Mouse (Mus musculus) heart, postnatal 36 days (tissue): ENCODE results near the gene Dram1. TPM values are rescaled to one million over a fixed set of nuclear protein-coding genes. Genes with fewer than 3 reads are reported as not detected.

Experiments
- DNase-seq, 2 experiments: peaks; one replicate each; pipeline ENCODE4 v3.0.0; 2021 to 2022
- intact Hi-C: fragments of 180-260 bp; cut with DNase I; formaldehyde crosslinking; loops from one replicate; pipeline ENCODE4 v1.15.1; 2025
- total RNA-seq, 2 experiments: library from RNA; stranded (reverse); gene quantifications; 2 replicates each; pipeline ENCODE4 v1.2.3; 2021

The Dram1 gene
- total RNA-seq, result 1 to 10 TPM; 3.0 to 3.9 TPM

DNA sequence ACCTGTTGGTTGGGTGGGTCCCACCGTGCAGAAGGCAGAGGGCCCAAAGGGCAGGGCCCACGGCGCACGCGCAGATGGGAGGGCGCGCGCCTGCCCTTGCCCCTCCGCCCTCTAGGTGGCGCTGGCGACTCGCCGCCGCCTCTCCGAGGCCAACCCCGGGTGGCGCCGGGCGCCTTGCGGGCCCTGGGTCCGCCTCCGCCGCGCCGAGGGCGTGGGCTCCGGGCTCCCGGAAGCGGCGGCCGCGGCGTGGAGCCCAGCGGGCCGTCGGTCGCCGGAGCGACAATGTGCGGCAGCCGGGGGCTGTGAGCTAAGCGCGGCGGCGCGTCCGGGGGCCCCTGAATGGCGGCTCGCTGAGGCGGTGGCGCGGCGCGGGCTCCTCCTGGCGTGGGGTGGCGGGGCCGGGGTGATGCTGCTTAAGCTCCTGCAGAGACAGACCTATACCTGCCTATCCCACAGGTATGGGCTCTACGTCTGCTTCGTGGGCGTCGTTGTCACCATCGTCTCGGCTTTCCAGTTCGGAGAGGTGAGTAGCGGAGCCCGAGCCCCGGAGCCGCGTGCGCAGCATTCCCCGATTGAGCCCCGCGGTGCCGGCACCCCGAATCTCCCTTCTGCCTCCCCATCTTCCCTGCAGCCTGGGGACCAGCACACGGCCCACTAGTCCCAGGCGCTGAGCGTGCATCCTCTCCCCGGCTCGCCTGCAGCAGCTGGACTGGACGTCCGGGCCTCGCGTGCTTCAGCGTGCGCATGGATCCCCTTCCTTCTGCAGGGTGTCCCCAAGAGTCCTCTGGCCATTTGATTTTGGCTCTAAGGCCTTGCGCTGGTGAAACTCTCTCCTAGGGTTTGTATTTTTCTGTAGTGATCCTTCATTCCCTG lies at the start of gene Dram1, which contains the start of gene Gnptab:
TSS of gene Dram1 (minus strand) at position 68 of the 873 bp plus-strand sequence.
TSS of gene Gnptab (plus strand) at position 120 of the 873 bp plus-strand sequence.
- intact Hi-C loops, result loop anchor here (2.0 to 5.0 kb wide), 3 partner anchors 123 to 352 kb away; partner anchors contain the start of genes Arl1 and Chpt1
- DNase-seq, result peak; percentile 94 to 97

DNA sequence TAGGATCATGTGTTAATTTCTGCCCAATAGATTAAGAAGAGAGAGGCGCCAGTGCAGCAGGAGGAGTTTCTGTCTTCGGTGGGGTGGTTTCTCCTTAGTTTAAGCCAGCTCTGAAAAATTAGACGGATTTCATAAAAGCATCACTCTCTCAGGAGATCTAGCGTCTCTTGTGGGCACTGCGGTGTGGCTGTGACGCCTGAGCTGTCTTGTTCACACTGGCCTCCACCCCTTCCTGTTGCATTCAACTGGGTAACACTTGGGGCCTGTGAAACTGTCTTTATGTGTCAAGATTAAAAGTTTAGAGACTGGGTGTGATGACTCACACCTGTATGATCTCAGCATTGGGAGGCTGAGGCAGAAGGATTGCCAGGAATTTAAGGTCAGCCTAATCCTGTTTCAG lies 49.1 kb upstream of the Dram1 start:
- intact Hi-C loops, result no loop called here
- DNase-seq, result no peak

DNA sequence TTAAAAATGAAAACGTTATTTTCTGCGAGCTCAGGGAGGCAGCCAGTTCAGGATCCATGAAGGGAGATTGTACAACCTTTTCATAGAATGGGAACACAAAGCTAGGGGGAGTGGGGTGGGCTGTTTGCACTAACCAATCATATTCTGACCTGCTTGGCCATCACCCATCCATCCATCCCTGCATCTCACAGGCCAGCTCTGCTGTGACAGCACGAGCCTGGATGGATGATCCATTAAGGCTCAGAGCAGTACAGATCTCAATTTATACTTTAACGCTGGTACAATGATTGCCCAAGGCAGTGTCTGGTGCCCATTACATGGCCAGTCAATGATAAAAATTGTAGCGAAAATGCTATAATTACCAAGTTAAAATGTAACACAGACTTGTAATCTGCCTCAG lies 48.0 kb upstream of the Dram1 start:
- no peak for DNase-seq

DNA sequence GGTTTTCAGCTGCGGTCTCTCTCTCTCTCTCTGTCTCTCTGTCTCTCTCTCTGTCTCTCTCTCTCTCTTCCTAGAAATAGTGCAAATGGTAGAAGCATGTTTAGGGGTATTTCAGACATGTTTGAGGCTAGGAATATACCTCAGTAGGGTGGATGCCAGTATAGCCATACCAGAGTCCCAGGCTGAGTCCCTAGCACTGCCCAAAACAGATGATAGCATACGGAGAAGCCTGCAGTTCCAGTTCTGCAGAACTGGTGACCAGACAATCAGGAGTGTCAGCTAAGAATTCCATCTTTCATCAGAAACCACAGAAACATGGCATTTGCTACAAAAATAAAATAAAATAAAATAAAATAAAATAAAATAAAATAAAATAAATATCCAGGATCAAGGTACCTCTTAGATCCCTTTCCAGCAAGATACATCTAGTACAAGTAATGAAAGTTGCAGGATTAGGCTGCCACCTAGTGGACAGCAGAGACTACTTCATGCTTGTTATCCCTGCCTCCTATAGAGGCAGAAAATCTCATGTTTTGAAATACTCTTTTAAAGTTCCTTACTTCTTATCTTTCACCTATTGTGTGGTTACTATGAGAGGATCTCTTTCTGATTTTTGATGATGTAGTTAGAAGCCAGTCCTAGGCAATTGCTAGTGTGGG lies 47.4 kb upstream of the Dram1 start:
- DNase-seq, result peak; percentile 52 to 60
- intact Hi-C loops, result loop anchor here (1.0 kb wide), 1 partner anchor 50 kb away; no protein-coding TSS in a partner anchor

More for the DNA sequence above, 48.0 kb upstream of the Dram1 start:
- intact Hi-C loops, result loop anchor here (1.0 kb wide), 1 partner anchor 51 kb away; no protein-coding TSS in a partner anchor

DNA sequence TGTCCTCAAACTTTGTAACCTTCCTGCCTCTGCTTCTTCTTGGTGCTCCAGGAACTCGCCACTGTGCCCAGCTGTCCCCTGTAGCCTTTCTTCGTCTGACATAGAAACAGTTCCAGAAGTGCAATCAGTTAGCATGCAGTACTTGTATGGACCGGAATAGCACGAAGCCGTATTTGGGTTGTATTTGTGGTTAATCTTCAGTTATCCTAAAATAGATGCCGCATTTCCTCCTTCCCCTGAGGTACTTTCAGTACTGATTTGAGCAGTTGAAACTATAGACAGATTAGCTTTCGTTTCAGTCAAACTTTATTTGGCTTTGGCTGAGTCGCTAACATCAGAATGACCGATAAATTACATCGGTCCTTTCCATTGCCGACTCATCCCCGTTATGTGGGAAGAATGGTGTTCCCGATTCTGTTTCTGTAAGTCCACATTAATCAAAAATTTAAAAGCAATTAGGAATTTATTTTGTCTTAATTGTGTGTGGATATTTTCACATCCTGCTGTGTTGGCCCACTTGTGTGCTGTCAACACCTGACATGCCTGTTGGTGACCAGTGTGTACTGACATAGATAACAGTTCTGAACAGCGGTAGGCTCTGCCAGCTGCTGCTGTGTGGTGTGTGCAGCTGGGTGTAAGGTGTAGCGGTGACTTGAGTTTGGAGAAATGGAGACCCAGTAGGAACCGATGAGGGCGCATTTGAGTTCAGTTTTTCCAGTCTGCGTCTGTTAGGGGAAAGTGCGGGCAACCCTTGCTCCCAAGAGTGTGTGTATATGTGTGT lies 42.0 kb upstream of the Dram1 start:
- no peak for DNase-seq
- intact Hi-C loops, result no loop called here

DNA sequence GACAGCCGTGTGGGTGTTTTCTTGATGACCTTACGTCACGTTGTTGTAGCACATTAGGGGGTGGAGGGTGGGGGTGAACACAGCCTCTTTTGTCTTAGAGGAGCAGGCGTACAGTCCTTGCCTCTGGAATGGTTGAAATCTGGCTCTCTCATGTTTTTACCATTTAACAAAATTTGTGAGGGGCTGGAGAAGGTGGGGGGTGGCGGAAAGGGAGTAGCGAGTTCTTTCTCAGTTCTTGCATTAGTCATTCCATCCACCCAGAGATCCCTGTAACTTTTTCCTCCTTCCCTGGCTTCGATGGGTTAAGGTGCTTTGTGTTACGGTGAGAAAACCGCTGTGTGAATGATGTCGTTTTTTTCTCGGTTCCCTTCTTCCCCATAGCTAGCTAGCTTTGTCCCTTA lies 41.3 kb upstream of the Dram1 start:
- DNase-seq, result no peak
- intact Hi-C loops, result no loop called here

DNA sequence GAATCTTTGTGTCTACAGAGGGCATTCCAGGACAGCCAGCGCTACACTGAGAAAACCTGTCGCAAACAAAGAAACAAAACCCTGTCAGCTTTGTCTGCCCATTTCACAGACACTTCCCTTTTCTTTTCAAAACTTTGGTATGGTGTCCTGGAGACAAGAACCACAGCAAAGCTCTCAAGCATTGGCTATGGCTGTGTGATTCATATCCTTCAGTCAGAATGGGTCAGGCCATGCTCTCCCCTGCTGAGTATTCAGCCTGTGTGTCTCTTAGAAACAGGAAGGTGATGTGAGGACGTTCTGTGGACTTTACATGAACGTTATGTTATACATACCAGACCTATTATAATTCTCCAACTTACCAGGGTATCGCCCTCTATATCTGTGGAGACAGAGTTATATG lies 38.8 kb upstream of the Dram1 start:
- intact Hi-C loops, result no loop called here
- no peak for DNase-seq

DNA sequence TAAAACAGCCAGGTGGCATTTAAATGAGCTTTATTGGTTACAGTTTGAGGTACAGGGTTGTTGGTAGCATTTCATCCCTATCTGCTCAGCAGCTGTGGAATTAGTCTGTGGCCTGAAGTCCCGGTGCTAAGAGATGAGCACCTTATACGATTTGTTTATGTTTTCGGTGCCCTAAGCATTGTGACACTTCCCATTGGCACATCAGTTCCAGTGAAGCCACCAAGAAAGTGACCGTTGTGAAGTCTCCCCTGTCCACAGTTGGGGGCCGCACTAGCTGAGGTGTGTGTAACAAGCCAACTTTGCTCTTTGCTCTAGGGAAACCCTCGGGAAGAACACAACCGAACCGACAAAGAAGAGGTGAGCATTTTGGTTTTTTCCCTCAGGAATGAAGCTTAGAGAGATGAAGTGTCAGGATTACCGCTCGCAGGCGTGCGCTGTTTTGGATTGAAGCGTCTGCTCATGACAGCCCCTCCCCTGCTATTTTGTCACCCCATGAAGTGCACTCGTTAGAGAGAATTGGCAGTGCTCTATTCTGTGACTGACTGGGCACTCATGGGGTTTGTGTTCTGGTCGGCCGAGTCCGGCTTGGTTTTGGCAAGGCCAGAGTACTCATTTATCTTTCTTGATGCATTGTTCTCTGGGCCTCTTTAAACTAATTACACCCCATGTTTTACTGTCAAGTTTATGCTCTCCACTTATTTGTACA lies 33.6 kb upstream of the Dram1 start:
- intact Hi-C loops, result no loop called here
- no peak for DNase-seq

DNA sequence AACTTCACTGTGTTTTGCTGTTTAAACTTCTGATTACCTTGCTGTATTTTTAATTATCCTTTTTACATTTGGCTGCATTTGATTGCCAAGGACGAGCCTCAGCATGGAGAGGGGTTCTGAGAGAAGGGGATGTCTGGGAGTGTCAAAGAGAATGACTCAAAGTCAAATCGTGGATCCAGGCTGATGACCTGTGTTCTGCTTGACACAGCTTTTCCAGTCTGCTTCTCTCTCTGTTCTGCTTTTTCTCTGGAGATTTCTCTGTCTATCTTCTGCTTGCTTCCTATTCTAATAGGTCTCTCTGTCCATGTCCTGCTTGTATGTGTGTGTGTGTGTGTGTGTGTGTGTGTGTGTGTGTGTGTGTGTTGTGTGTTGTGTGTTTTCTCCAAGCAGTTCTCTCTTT lies 30.9 kb upstream of the Dram1 start:
- intact Hi-C loops, result no loop called here
- DNase-seq, result no peak

DNA sequence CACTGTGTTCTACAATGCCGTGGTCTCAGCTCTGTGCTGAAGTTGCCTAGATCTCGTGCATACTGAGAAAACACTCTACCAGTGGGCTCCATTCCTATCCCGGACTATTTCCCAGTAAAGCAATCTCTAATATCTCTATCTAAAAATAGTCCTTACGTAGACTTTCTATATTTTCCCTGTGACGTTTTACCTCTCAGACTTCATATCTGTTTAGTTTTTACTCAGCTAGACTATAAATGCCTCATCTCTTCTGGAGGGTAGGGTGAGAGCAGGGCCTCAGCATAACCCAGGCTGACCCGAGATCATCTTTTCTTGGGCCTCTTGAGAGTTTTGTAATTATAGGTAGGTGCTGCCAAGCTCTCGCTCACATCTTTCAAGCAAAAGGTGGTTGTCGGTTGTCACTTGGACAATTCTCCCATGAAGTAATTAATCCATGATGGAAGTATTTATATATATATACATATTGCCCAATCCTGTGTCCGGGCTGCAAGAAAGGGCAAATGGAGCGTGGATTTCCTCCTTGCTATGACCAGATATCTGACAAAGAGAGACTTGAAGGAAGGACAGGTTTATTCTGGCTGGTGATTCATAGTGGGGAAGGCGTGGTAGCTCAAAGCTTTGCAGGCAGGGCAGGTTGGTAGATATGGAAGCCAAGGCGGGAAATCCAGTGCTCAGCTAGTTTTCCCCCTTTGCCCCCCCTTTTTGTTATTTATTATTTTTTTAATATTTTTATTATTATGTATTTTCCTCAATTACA lies 29.2 kb upstream of the Dram1 start:
- intact Hi-C loops, result loop anchor here (2.0 kb wide), 1 partner anchor 27 kb away; no protein-coding TSS in a partner anchor

DNA sequence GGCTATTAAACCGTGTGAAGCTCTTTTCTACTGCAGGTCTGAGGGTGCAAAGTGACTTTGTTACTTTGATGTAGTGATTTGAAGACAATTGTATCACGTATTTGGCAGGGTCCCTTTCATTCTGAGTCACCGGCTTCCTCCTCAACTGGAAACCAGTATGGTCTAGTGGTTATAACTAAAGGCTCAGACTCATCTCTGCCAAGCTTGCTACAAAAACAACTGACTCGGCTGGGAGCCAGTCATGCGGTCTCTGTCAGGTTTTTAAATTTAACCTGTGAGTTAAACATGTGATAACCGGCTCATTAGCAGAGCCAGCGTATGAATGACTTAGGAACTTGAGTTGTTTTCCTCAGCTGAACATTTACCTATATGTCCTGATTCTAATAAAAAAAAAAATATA lies 26.9 kb upstream of the Dram1 start:
- intact Hi-C loops, result loop anchor here (2.0 kb wide), 1 partner anchor 25 kb away; no protein-coding TSS in a partner anchor
- peak; percentile 48 to 52 for DNase-seq

More for the DNA sequence above, 29.2 kb upstream of the Dram1 start:
- no peak for DNase-seq

DNA sequence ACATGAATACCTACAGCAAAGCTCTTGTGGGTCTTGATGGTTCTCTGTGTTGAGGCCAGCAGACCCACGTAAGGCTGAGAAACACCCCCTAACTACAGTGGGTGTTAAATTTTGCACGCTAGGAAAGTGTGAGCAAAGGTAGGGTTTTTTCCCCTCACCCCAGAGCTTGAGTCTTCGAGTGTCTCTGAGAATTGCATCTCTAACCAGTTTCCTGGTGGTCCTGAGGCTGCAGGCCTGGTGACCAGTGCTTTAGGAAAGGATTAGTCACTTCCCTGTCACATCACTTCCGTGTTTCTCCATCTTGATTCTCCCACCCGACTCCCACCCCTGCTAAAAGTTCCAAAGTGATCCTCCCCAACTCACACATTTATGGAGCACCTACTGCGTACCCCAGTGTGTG lies 25.3 kb upstream of the Dram1 start:
- no peak for DNase-seq
- intact Hi-C loops, result no loop called here

DNA sequence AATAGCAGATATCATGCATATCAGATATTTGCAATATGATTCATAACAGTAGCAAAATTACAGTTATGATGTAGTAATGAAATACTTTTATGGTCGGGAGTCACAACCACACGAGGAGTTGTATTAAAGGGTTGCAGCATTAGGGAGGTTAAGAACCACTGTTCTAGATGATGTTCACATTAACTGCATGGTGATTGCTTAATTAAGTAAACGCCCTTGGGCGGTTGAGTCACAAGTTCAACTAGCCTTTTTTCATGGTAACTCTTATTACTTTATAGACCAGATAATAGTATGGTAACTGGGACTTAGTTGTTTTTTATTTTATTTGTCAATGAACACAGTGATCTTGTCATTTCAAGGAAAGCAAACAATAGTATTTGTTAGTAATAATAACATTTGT lies 24.1 kb upstream of the Dram1 start:
- intact Hi-C loops, result no loop called here
- no peak for DNase-seq

DNA sequence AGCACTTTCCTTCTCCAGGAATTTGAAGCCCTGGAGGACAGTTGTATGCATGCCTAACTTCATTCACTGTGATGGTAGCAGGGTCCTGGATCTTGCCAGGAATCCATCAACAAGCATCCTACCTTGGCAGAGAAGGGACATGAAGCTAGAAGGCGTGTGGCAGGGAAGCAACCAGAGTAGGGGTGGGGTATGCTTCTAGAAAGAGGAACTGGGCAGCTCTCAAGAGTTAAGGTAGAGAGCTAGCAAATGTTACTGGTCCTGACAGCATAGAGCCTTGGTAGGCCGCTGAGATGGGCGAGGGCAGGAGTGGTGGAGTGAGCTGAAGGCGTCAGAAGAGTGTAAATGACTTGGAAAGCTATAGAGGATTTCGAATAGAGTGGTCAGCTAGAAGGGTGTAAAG lies 20.4 kb upstream of the Dram1 start:
- DNase-seq, result no peak
- intact Hi-C loops, result loop anchor here (10.0 kb wide), 1 partner anchor 1836 kb away; no protein-coding TSS in a partner anchor

DNA sequence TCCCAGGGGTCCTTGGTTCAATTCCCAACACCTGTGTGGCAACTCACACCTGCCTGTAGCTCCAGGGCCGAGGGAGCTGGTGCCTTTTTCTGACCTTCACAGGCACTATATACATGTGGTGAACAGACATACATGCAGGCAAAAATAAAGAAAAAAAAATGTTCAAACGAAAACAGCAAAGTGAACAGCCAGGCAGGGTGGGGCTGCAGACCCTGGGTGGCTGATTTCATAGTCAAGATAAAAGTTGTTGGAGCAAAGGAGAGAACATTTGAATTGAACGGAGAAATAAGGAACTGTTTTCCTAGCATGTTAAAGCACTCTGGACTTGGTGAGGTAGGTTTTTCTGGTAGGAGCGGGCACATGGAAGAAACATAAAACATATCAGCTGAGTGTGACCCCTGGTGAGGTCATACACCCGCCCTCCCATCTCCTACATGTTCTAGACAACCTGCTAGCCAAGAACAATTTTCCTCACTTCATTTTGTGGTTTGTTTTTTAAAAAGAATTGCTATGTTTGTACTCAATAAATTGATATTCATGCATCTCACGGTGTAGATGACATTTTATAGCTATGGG lies 19.9 kb upstream of the Dram1 start:
- DNase-seq, result no peak
- intact Hi-C loops, result loop anchor here (10.0 kb wide), 1 partner anchor 1836 kb away; no protein-coding TSS in a partner anchor

DNA sequence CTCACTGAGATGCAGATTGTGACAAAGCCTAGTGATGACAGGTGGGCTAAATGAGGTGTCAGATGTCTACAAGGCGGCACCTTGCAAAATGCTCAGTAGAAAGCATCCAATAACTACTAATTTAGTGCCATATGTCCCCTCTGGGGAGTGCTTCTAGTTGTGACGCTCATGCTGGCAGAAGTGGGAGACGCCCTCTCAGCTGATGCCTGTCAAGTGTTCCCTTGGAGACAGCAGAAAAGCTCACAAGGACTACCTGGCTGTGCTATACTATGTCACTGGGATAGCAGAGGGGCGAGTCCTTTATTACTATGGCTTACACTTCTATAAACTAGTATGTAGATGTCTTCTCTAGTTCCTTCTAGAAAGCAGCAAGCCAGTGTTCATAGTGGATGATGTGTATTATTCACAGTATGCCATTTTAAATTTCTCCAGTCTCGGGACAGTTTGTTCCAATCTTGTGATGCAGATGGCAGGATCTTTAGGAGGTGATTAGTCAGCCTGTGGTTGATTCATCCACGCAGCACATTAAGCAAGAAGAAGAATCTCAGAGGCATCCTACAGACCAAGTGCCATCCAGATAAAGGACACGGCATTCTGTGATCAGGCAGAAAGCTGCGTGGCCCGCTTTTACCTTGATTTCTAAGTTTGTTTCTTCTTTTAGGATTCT lies 13.4 kb upstream of the Dram1 start:
- intact Hi-C loops, result loop anchor here (10.0 kb wide), 1 partner anchor 1842 kb away; no protein-coding TSS in a partner anchor
- DNase-seq, result no peak

DNA sequence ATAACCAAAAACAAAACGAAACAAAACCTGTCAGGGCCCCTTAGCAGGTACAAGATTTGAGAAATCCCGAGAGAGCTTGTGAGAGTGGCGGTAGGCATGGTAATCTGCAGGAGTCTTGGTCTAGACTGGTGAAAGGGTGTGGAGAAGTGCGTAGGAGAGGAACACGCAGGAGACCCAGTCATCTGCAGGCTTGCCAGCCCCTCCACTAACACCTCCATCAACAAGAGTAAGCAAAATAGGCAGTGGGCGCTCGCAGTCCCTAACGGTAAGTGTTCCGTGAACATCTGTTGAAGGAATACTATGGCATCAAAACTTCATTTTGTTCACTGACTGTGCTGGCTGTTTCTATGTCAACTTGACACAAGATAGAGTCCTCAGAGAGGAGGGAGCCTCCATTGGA lies 12.6 kb upstream of the Dram1 start:
- intact Hi-C loops, result loop anchor here (10.0 kb wide), 1 partner anchor 1843 kb away; no protein-coding TSS in a partner anchor

More for the DNA sequence above, 12.6 kb upstream of the Dram1 start:
- DNase-seq, result no peak
